Mouse (Mus musculus) brain, embryonic 14.5 days (tissue): ENCODE measurements around the gene Cox19. TPM values are rescaled to one million over a fixed set of nuclear protein-coding genes. Genes with fewer than 3 reads are reported as not detected.

Experiments
- DNase-seq: peaks from one replicate; pipeline ENCODE4 v3.0.0-alpha.2; 2011; ENCODE audit warnings: low read depth
- CTCF ChIP-seq: fragments of 200-500 bp; IDR thresholded peaks from 2 replicates; pipeline ENCODE4 v1.5.1; 2012; ENCODE audit warnings: inconsistent platforms, mild to moderate bottlenecking, moderate library complexity, borderline replicate concordance; ENCODE audit not compliant: insufficient read depth, insufficient read length; ENCODE audit errors: extremely low read depth
- POLR2A ChIP-seq: fragments of 200-500 bp; IDR thresholded peaks from 2 replicates; pipeline ENCODE4 v1.6.1; 2012; ENCODE audit warnings: mild to moderate bottlenecking, inconsistent platforms, borderline replicate concordance; ENCODE audit not compliant: poor library complexity, insufficient read depth, insufficient read length, severe bottlenecking; ENCODE audit errors: extremely low read depth
- polyA plus RNA-seq: library from polyadenylated mRNA; depleted of rRNA; stranded (reverse); fragments of >200 nt; gene quantifications from 2 replicates; pipeline ENCODE4 v1.2.3, GENCODE M21; 2012

Gene Cox19
- polyA plus RNA-seq, 1 experiment: 123 TPM

GRCm38 (mm10) chr5:139323260-139323924 is 27.8 kb downstream of the Cox19 start:
- DNase-seq: no peak
- TF ChIP-seq CTCF (no peak), POLR2A (no peak)

GRCm38 (mm10) chr5:139321331-139321730 is 29.9 kb downstream of the Cox19 start:
- no peak for TF ChIP-seq CTCF
- no peak for DNase-seq

DNA sequence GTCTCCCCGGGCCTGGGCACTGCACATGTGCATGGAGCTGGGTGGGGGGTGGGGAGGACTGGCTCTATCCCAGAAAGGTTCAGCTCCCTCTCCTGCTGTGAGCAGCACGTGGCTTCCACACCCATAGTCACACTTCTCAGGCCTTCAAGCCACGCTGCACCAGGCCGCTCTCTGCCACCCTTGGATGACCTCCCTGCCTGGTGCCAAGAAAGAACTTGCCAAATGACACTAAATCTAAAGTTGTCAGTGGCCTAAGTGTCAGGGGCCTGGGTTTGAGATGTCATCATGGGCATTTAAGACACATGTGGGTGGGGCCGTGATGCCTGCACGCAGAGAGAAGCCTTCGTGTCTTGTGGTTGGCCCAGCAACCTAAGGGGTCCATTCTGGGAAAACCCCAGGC is 30.8 kb downstream of the Cox19 start:
- DNase-seq: no peak
- no peak for TF ChIP-seq POLR2A
- no peak for TF ChIP-seq CTCF

DNA sequence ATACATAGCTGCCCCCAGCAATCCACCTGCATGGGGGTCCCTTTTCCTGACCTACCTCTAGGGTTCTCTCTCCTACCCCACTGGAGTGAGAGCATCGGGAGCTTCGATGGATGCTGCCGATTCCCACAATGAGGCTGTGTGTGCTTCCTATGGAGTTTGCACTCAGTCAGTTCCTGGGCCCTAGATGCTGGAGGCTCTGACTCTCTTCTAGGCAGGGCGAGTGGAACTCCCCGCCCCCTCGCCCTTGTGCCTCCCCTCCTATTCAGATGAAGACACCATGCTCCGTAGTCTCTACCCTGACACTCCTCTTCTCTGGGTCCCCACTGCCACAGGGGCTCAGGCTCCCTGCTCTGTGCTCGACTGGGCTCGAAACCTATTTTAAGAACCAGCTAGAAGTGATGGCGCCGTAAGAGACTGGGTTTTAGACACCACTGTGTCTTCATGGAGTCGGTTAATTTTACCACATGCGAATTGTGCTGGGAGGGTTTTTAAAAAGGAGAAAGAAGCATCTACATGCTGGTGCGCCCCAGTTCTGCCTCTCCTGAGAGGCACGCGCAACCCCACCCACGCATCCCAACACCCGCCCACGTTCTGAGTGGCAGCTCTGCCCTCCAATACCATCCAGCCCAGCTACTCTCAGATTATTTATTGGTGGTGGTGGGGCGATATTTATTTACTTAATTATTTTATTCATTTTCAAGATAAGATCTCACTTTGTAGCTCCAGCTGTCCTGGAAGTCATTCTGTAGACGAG is 33.3 kb downstream of the Cox19 start:
- DNase-seq: no peak
- TF ChIP-seq CTCF (no peak), POLR2A (no peak)

DNA sequence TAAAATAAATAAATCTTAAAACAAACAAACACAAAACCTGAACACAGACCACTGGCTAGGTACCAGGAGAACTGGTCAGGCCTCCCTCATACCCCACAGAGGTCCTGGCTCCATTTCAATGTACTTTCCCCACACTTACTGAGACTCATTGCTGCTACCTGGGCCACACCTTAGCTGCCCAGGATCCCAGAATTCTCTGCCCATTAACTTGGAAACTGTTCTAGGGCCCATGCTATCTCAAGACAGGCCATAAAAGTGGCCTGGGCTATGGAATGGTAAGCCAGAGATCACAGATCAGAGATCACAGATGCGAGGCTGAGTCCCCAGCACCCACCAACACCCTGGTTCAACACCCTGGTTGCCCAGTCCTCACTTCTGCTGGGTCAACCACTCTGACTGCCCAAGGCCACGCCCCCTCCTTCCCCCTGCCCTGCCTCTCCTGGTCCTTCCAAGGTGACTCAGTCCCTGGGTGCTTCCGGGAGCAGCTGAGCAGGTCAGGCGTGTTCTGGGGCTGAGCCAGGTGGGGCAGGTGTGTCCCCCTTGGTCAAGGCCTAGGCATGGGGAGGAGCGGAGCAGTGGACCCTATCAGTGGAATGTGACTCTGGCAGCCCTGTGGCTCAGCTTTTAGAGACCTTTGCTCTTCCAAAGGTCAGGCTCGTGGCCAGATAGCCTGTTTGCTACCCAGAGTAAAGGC is 34.1 kb downstream of the Cox19 start:
- DNase-seq: no peak
- TF ChIP-seq POLR2A: no peak
- no peak for TF ChIP-seq CTCF

GRCm38 (mm10) chr5:139314941-139315642 is 36.1 kb downstream of the Cox19 start:
- no peak for TF ChIP-seq POLR2A
- no peak for TF ChIP-seq CTCF

GRCm38 (mm10) chr5:139313536-139313935 is 37.7 kb downstream of the Cox19 start:
- DNase-seq: no peak
- TF ChIP-seq POLR2A (no peak), CTCF (no peak)

More at GRCm38 (mm10) chr5:139314941-139315642, 36.1 kb downstream of the Cox19 start:
- DNase-seq: no peak

- TF ChIP-seq POLR2A (no peak), CTCF (no peak)
- DNase-seq: no peak
These were observed 39.4 kb downstream of the Cox19 start for GRCm38 (mm10) chr5:139311822-139312221.

- TF ChIP-seq POLR2A (no peak), CTCF (no peak)
- no peak for DNase-seq
These were observed 40.7 kb downstream of the Cox19 start for GRCm38 (mm10) chr5:139310477-139310876.

DNA sequence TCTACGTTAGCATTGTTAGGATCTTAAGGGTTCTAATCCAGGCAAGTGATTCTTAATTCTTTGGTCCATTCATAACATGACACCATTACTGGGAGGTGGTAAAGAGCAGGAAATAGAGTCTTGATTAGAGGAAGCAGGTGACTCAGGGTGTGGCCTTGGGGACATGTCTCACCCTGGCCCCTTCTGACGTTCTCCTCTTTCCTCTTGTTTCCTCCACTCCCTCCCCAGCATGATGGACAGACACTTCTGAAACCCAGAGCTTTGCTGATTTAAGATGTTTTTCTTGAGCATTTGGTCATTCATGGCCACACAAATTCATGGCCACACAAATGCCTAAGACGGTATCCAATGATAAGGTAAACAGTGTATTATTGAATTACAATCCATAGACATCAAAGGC is 41.3 kb downstream of the Cox19 start:
- DNase-seq: no peak
- TF ChIP-seq CTCF (no peak), POLR2A (no peak)

DNA sequence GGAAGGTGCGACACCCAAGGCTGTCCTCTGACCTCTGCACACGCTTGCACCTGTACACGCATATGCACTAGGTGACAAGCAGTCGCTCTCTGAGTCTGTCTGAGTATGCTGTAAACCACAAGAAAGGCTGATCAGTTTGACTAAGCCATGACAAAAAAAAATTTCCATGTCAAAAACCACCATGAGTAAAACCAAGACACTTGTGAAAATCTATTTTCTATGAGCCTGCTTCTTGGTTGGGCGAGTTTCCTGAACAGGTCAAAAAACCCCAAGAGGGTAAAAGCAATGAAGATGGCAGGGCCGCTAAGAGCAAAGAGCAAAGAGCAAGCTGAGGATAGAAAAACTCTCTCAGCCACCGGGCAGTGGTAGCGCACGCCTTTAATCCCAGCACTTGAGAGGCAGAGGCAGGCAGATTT is 47.6 kb downstream of the Cox19 start:
- TF ChIP-seq CTCF (no peak), POLR2A (no peak)

More for the DNA sequence above, 47.6 kb downstream of the Cox19 start:
- no peak for DNase-seq
